Mouse (Mus musculus): ENCODE measurements around the gene Agpat1. TPM values are rescaled to one million over a fixed set of nuclear protein-coding genes. Genes with fewer than 3 reads are reported as not detected.

Gene Agpat1
- polyA plus RNA-seq, 1 experiment = 172 TPM

- Histone ChIP-seq H3K4me3 (replicated peaks; ENCODE audit: extremely low read depth, low read depth, low read length) (peak overlapping the region; percentile 62), H3K4me1 (ENCODE audit: control insufficient read depth, insufficient read depth, low read length) (peaks cover 24% of the 10 kb centered on the region)
- WGBS = 42% methylated on average over 11 of the region's 11 CpGs
- DNase-seq = no peak
- peak; percentile 24; the same call in 1 of the 2 replicates for TF ChIP-seq POLR2A (IDR thresholded peaks at IDR 0.05; ENCODE audit: borderline replicate concordance, extremely low read depth, low read depth, low read length)
- TF ChIP-seq CTCF (IDR thresholded peaks at IDR 0.05; ENCODE audit: insufficient read depth, low read length) = no peak
Measured at GRCm38 (mm10) chr17:34660259-34660820, 56.3 kb downstream of the Agpat1 start.

GRCm38 (mm10) chr17:34661121-34661591, 57.1 kb downstream of the Agpat1 start:
- TF ChIP-seq CTCF (IDR thresholded peaks at IDR 0.05; ENCODE audit: insufficient read depth, low read length) (no peak), POLR2A (IDR thresholded peaks at IDR 0.05; ENCODE audit: borderline replicate concordance, extremely low read depth, low read depth, low read length) (peak; percentile 75; the same call in 1 of the 2 replicates)
- WGBS = 2% methylated on average over 19 of the region's 19 CpGs
- Histone ChIP-seq H3K4me1 (ENCODE audit: control insufficient read depth, insufficient read depth, low read length) (peaks cover 18% of the 10 kb centered on the region), H3K4me3 (replicated peaks; ENCODE audit: extremely low read depth, low read depth, low read length) (peak overlapping the region; percentile 62)
- no peak for DNase-seq

GRCm38 (mm10) chr17:34662468-34662867, 58.4 kb downstream of the Agpat1 start:
- DNase-seq = no peak
- Histone ChIP-seq H3K4me1 (ENCODE audit: control insufficient read depth, insufficient read depth, low read length) (peaks cover 13% of the 10 kb centered on the region), H3K4me3 (replicated peaks; ENCODE audit: extremely low read depth, low read depth, low read length) (no peak overlapping the region)
- 67% methylated on average over 1 of the region's 1 CpGs for WGBS
- TF ChIP-seq CTCF (IDR thresholded peaks at IDR 0.05; ENCODE audit: insufficient read depth, low read length) (no peak), POLR2A (IDR thresholded peaks at IDR 0.05; ENCODE audit: borderline replicate concordance, extremely low read depth, low read depth, low read length) (no peak)

- Histone ChIP-seq H3K4me3 (replicated peaks; ENCODE audit: extremely low read depth, low read depth, low read length) (no peak overlapping the region), H3K4me1 (ENCODE audit: control insufficient read depth, insufficient read depth, low read length) (peaks cover 13% of the 10 kb centered on the region)
- TF ChIP-seq POLR2A (IDR thresholded peaks at IDR 0.05; ENCODE audit: borderline replicate concordance, extremely low read depth, low read depth, low read length) (no peak), CTCF (IDR thresholded peaks at IDR 0.05; ENCODE audit: insufficient read depth, low read length) (no peak)
- 87% methylated on average over 8 of the region's 8 CpGs for WGBS
- no peak for DNase-seq
Measured at GRCm38 (mm10) chr17:34662978-34663377, 58.9 kb downstream of the Agpat1 start.

Other genes with a start within 250 kb of the Agpat1 start
- gene Btnl2, start 249.4 kb upstream of the Agpat1 start, polyA plus RNA-seq (2012; rRNA removed) = 0.37 and 0.78 TPM in 2 replicates
- gene Btnl1, start 227.1 kb upstream of the Agpat1 start, polyA plus RNA-seq (2012; rRNA removed) = 0.06 and 0.07 TPM in 2 replicates
- 0.49 and 0.75 TPM in 2 replicates for gene BC051142, start 205.4 kb upstream of the Agpat1 start, polyA plus RNA-seq (2012; rRNA removed)
- gene Btnl4, start 126.9 kb upstream of the Agpat1 start, polyA plus RNA-seq (2012; rRNA removed) = 0.08 TPM in 1 of 2 replicates, not detected in the other
- gene Btnl6, start 86.9 kb upstream of the Agpat1 start, polyA plus RNA-seq (2012; rRNA removed) = 0.15 TPM in 1 of 2 replicates, not detected in the other
- 105 and 168 TPM in 2 replicates for gene Notch4, start 40.0 kb upstream of the Agpat1 start, polyA plus RNA-seq (2012; rRNA removed)
- 32.2 and 35.6 TPM in 2 replicates for gene Gpsm3, start 14.5 kb upstream of the Agpat1 start, polyA plus RNA-seq (2012; rRNA removed)
- gene Pbx2, start 13.0 kb upstream of the Agpat1 start, polyA plus RNA-seq (2012; rRNA removed) = 87.8 and 88.3 TPM in 2 replicates
- 1,792 and 1,921 TPM in 2 replicates for gene Ager, start 6.4 kb upstream of the Agpat1 start, polyA plus RNA-seq (2012; rRNA removed)
- gene Rnf5, start 572 bp upstream of the Agpat1 start, polyA plus RNA-seq (2012; rRNA removed) = 52.0 and 83.7 TPM in 2 replicates
- 5.7 and 8.2 TPM in 2 replicates for gene Egfl8, start 11.7 kb downstream of the Agpat1 start, polyA plus RNA-seq (2012; rRNA removed)
- 38.7 and 40.9 TPM in 2 replicates for gene Ppt2, start 24.2 kb downstream of the Agpat1 start, polyA plus RNA-seq (2012; rRNA removed)
- 5.2 and 6.7 TPM in 2 replicates for gene Prrt1, start 25.3 kb downstream of the Agpat1 start, polyA plus RNA-seq (2012; rRNA removed)
- 2.4 and 2.9 TPM in 2 replicates for gene Fkbpl, start 40.5 kb downstream of the Agpat1 start, polyA plus RNA-seq (2012; rRNA removed)
- 81.8 and 88.0 TPM in 2 replicates for gene Atf6b, start 42.9 kb downstream of the Agpat1 start, polyA plus RNA-seq (2012; rRNA removed)
- 39.6 and 49.2 TPM in 2 replicates for gene Tnxb, start 66.3 kb downstream of the Agpat1 start, polyA plus RNA-seq (2012; rRNA removed)
- gene C4b, start 139.6 kb downstream of the Agpat1 start, polyA plus RNA-seq (2012; rRNA removed) = 136 and 137 TPM in 2 replicates
- gene Cyp21a1, start 200.3 kb downstream of the Agpat1 start, polyA plus RNA-seq (2012; rRNA removed) = 0.19 and 0.27 TPM in 2 replicates
- 45.1 and 46.0 TPM in 2 replicates for gene Stk19, start 232.7 kb downstream of the Agpat1 start, polyA plus RNA-seq (2012; rRNA removed)
- 45.6 and 58.1 TPM in 2 replicates for gene Dxo, start 232.8 kb downstream of the Agpat1 start, polyA plus RNA-seq (2012; rRNA removed)
- 77.8 and 94.8 TPM in 2 replicates for gene Skiv2l, start 245.9 kb downstream of the Agpat1 start, polyA plus RNA-seq (2012; rRNA removed)
- gene Nelfe, start 246.1 kb downstream of the Agpat1 start, polyA plus RNA-seq (2012; rRNA removed) = 22.4 and 23.2 TPM in 2 replicates

All from lung, adult 2 months (tissue).